Mouse (Mus musculus) gastrocnemius, postnatal 25 days (tissue): ENCODE measurements around the gene Ppp1r9b. TPM values are rescaled to one million over a fixed set of nuclear protein-coding genes. Genes with fewer than 3 reads are reported as not detected.

ENCODE experiments used
- DNase-seq: peaks from one replicate; pipeline ENCODE4 v3.0.0; 2022
- total RNA-seq, 2 experiments: library from RNA; stranded (reverse); gene quantifications; 1 replicate in 1 of 2; 2 replicates in 1 of 2; pipeline ENCODE4 v1.2.3; 2021

Ppp1r9b gene
- total RNA-seq, 2 experiments from 2014 or later: 21.8 to 30.0 TPM

DNA sequence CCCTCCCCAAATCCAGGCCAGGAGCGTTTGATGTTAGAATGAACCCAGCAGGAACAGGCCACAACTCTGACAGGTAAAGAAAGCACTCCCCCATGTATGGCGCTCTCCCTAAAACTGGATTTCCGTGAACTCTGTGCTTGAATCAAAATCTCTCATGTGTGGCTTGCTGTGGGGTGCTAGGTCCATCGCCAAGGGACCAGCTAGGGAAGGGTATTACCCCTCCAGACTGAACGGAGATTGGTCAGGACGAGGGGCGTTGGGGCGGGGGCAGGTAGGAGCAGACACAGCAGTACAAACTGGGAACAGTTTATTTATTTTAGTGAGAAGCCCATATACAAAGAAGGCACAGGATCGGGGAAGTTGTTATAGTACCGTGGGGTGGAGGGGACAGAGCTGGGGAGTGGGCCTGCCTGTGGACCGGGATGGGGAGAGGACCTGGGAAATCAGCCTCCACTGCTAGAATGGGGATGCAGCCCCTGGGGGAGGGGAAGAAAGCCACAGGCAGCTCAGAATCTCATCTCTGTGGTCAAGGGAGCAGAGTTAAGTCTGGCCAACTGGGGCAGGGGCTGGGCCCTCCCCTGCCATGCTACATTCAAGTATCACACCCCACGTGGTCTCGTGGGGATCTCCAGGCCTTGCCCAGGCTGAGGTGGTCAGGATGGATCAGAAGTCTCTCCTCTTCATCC, 53.5 kb downstream of the Ppp1r9b start:
- DNase-seq: no peak

DNA sequence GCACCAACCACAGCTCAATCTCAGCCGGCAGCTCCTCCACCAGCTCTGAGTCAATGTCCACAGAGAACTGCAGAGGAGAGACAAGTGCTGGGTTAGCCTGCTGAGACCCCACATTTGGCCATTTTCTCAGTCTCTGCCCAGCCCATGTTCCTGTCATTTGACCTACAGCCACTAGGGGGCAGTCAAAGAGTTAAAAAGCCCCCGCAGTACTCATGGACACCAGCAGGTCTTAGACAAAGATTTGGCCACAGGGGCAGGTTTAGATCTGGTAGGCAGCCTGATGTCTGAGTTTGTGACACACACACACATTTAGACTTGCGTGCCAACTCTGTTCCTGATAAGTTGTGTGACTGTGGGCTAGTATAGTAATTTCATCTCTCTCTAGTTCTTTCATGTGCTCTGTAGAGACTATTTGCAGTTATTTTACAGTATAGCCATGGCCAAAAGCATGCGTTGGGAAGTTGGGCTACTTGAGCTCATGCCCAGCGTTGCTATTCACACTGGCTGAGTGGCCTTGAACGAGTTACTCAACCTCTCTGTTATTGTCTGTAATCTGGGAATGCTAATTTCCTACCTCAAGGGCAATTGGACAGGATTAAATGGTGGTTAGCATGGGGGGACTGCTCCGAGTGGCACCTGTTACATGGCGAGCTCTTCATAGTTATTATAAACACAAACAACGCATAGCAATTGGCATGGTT, 56.3 kb downstream of the Ppp1r9b start:
- DNase-seq: no peak

DNA sequence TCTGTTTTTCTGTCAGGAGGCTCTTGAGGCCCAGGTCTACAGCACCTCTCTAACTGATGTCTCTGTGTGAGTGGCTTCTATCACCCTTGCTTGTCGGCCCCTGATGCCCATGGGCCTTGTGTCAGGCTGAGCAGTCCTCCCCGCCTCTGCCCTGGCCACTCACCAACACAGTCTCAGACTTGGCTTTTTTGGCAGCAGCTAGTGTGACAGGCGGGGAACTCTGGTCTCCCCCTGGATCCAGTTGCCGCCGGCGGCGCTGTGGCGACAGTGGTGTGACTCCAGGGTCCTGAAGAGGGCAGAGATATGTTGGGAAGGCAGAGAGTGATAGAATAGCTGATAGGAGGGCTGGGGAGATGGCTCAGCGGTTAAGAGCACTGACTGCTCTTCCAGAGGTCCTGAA, 62.2 kb downstream of the Ppp1r9b start:
- no peak for DNase-seq

Other genes starting within 250 kb of the Ppp1r9b start
- gene Cdc34b, start 249.3 kb upstream of the Ppp1r9b start, total RNA-seq: 1 to 10 TPM in 1 of 2 experiments, under 1 TPM in 1; 0.67 to 1.1 TPM
- gene Tmem92, start 208.3 kb upstream of the Ppp1r9b start, total RNA-seq: not detected
- gene Col1a1, start 54.8 kb upstream of the Ppp1r9b start, total RNA-seq: 1,000 to 10,000 TPM; 1,080 to 1,200 TPM
- not detected for gene Hils1, start 23.4 kb upstream of the Ppp1r9b start, total RNA-seq
- 100 to 1,000 TPM; 255 to 276 TPM for gene Sgca, start 14.7 kb upstream of the Ppp1r9b start, total RNA-seq
- gene Samd14, start 18.8 kb downstream of the Ppp1r9b start, total RNA-seq: under 1 TPM; 0.61 to 0.80 TPM
- gene Pdk2, start 50.3 kb downstream of the Ppp1r9b start, total RNA-seq: 100 to 1,000 TPM; 351 to 396 TPM
- 1 to 10 TPM; 2.9 to 5.4 TPM for gene Itga3, start 85.8 kb downstream of the Ppp1r9b start, total RNA-seq
- not detected for gene Dlx3, start 129.1 kb downstream of the Ppp1r9b start, total RNA-seq
- gene Dlx4, start 155.2 kb downstream of the Ppp1r9b start, total RNA-seq: not detected